Comparison of ENCODE assay signal across 8 mouse cellular contexts in genomic region chr5:143363678-143364615, GRCm38 (mm10). TPM values are rescaled to one million over a fixed set of nuclear protein-coding genes. Genes with fewer than 3 reads are reported as not detected.
A peak's percentile ranks its signal among the peaks of the same experiment; 100 is the strongest.
DNase-seq lines count a peak whose midpoint lies in the region; ATAC-seq and TF ChIP-seq lines count a peak whose summit lies in the region.
"Had no signal": no experiment of that assay in that cellular context is flagged by ENCODE, and none has a peak within 500 bp of the region (broad histone marks: within the 10 kb centered on the region; RNA-seq: fewer than 3 reads in every experiment).

No protein-coding gene starts in this region.

- peak overlapping the region; percentile 49 for H3K4me3 ChIP-seq in forebrain, embryonic 12.5 days (replicated peaks)
- H3K4me3 ChIP-seq in midbrain, postnatal 0 days (ENCODE audit: low read depth, low read length): peak overlapping the region; percentile 37

- peak overlapping the region; percentile 75 for H3K4me2 ChIP-seq in forebrain, embryonic 12.5 days
- peak overlapping the region; percentile 90 for H3K4me2 ChIP-seq in midbrain, postnatal 0 days (ENCODE audit: low read depth, low read length, poor library complexity, severe bottlenecking)

- peaks cover 16% of the 10 kb centered on the region for H3K4me1 ChIP-seq in forebrain, embryonic 12.5 days
- peaks cover 3% of the 10 kb centered on the region; the same call in 1 of the 2 replicates for H3K4me1 ChIP-seq in midbrain, postnatal 0 days (ENCODE audit: insufficient read depth, low read length)

- H3K9me3 ChIP-seq in forebrain, embryonic 12.5 days: no peaks in the 10 kb centered on the region
- no peaks in the 10 kb centered on the region for H3K9me3 ChIP-seq in midbrain, postnatal 0 days (ENCODE audit: low read length)

- H3K9ac ChIP-seq in forebrain, embryonic 12.5 days: peak overlapping the region; percentile 60
- peak overlapping the region; percentile 48 for H3K9ac ChIP-seq in midbrain, postnatal 0 days (replicated peaks; ENCODE audit: low read length, poor library complexity, severe bottlenecking)

- peaks cover 62% of the 10 kb centered on the region for H3K27me3 ChIP-seq in forebrain, embryonic 12.5 days
- H3K27me3 ChIP-seq in midbrain, postnatal 0 days (ENCODE audit: insufficient read depth, low read length): peaks cover 19% of the 10 kb centered on the region

- peak; percentile 71 for ATAC-seq in forebrain, embryonic 12.5 days (ENCODE audit: low FRiP score)
- peak; percentile 67; the same call in 1 of the 2 replicates for ATAC-seq in midbrain, postnatal 0 days (ENCODE audit: low FRiP score)

- WGBS in forebrain, embryonic 12.5 days: under 1% methylated on average over 47 of the region's 47 CpGs
- WGBS in midbrain, postnatal 0 days: 0% methylated on average over 45 of the region's 47 CpGs

- peak; percentile 61 to 71 for DNase-seq in right cerebral cortex, postnatal 10 days (ENCODE audit: low spot score in 2 of 2)
- no peak for DNase-seq in right cerebral cortex, postnatal 25 days
- peak; percentile 60 to 75 for DNase-seq in kidney, postnatal 4 days
- DNase-seq in midbrain, postnatal 0 days (ENCODE audit: low spot score): peak; percentile 70
- DNase-seq in thymus, postnatal 36 days: no peak
- DNase-seq in spleen, postnatal 10 days (ENCODE audit: low spot score in 2 of 2): no peak

- H3K27ac ChIP-seq in forebrain, embryonic 12.5 days: no peak overlapping the region
- no peak overlapping the region for H3K27ac ChIP-seq in midbrain, postnatal 0 days (ENCODE audit: low read depth, low read length)

- no peak for TF ChIP-seq CTCF in midbrain, postnatal 0 days (IDR thresholded peaks at IDR 0.05)

- H3K36me3 ChIP-seq in forebrain, embryonic 12.5 days (replicated peaks): no peaks in the 10 kb centered on the region
- no peaks in the 10 kb centered on the region for H3K36me3 ChIP-seq in midbrain, postnatal 0 days (ENCODE audit: insufficient read depth, low read length)

RNA-seq across cellular contexts. Expression of gene Grid2ip, which starts 6.8 kb away (rescaled TPM):
- polyA plus RNA-seq in forebrain, embryonic 12.5 days (2016; fragmentation: Nextera tagmentation; extraction: Ambion mirVana): 0.38 and 0.41 TPM in 2 replicates
- total RNA-seq in midbrain, postnatal 0 days (2014; rRNA removed): 2.3 and 2.8 TPM in 2 replicates
- polyA plus RNA-seq in midbrain, postnatal 0 days (2015; fragmentation: Nextera tagmentation; extraction: Ambion mirVana): 0.33 and 0.60 TPM in 2 replicates
- polyA plus RNA-seq: spleen, adult 2 months had no signal

RNA-seq across cellular contexts. Expression of gene Zdhhc4, which starts 34.9 kb away (rescaled TPM):
- polyA plus RNA-seq in forebrain, embryonic 12.5 days (2016; fragmentation: Nextera tagmentation; extraction: Ambion mirVana): 73.8 and 78.2 TPM in 2 replicates
- total RNA-seq in midbrain, postnatal 0 days (2014; rRNA removed): 70.8 and 93.0 TPM in 2 replicates
- polyA plus RNA-seq in midbrain, postnatal 0 days (2015; fragmentation: Nextera tagmentation; extraction: Ambion mirVana): 94.5 and 96.9 TPM in 2 replicates

RNA-seq across cellular contexts. Expression of gene Kdelr2, which starts 39.7 kb away (rescaled TPM):
- polyA plus RNA-seq in forebrain, embryonic 12.5 days (2016; fragmentation: Nextera tagmentation; extraction: Ambion mirVana): 169 and 173 TPM in 2 replicates
- 82.4 and 97.3 TPM in 2 replicates for total RNA-seq in midbrain, postnatal 0 days (2014; rRNA removed)
- polyA plus RNA-seq in midbrain, postnatal 0 days (2015; fragmentation: Nextera tagmentation; extraction: Ambion mirVana): 128 and 138 TPM in 2 replicates

RNA-seq across cellular contexts. Expression of gene E130309D02Rik, which starts 48.8 kb away (rescaled TPM):
- 60.4 and 61.5 TPM in 2 replicates for polyA plus RNA-seq in forebrain, embryonic 12.5 days (2016; fragmentation: Nextera tagmentation; extraction: Ambion mirVana)
- 28.9 and 34.0 TPM in 2 replicates for total RNA-seq in midbrain, postnatal 0 days (2014; rRNA removed)
- polyA plus RNA-seq in midbrain, postnatal 0 days (2015; fragmentation: Nextera tagmentation; extraction: Ambion mirVana): 18.3 and 19.6 TPM in 2 replicates

Comparison
In these comparisons a context has a peak if more than half of its experiments do, and no peak if none do; other contexts are left out.
1. DNase-seq: peak in right cerebral cortex, postnatal 10 days (2 of 2), kidney, postnatal 4 days (2 of 2) and midbrain, postnatal 0 days (single experiment); none in right cerebral cortex, postnatal 25 days (single experiment), thymus, postnatal 36 days (0 of 2) and spleen, postnatal 10 days (0 of 2).